Mouse (Mus musculus) frontal cortex, postnatal 36 days (tissue): ENCODE data around the gene Syt12.

ENCODE experiments used
- DNase-seq, 2 experiments: peaks; one replicate each; pipeline ENCODE4 v3.0.0; 2022; ENCODE audit warnings: low spot score in 2 of 2

Syt12 gene

GRCm38 (mm10) chr19:4447445-4447844 lies 29.8 kb downstream of the Syt12 start:
- DNase-seq: no peak

- no peak for DNase-seq
Measured at GRCm38 (mm10) chr19:4446661-4447420, 30.4 kb downstream of the Syt12 start.

- peak; percentile 75 to 83 for DNase-seq
Measured at GRCm38 (mm10) chr19:4442408-4442807, 34.8 kb downstream of the Syt12 start.

GRCm38 (mm10) chr19:4441621-4442161 lies 35.6 kb downstream of the Syt12 start:
- no peak for DNase-seq

- DNase-seq: peak in 1 of 2 experiments; percentile 34
Measured at GRCm38 (mm10) chr19:4441090-4441591, 36.1 kb downstream of the Syt12 start.

GRCm38 (mm10) chr19:4440222-4440621 lies 37.0 kb downstream of the Syt12 start:
- no peak for DNase-seq

- DNase-seq: no peak
Measured at GRCm38 (mm10) chr19:4439161-4439801, 38.0 kb downstream of the Syt12 start, which contains the start of gene Rhod. TSS of gene Rhod (minus strand) at chr19:4439432.

GRCm38 (mm10) chr19:4438791-4439160 lies 38.5 kb downstream of the Syt12 start:
- DNase-seq: no peak

- no peak for DNase-seq
Measured at GRCm38 (mm10) chr19:4437886-4438285, 39.4 kb downstream of the Syt12 start.

GRCm38 (mm10) chr19:4436254-4436653 lies 41.0 kb downstream of the Syt12 start:
- DNase-seq: no peak

- no peak for DNase-seq
Measured at GRCm38 (mm10) chr19:4434999-4435398, 42.2 kb downstream of the Syt12 start.

- DNase-seq: no peak
Measured at GRCm38 (mm10) chr19:4433756-4434155, 43.5 kb downstream of the Syt12 start.

- no peak for DNase-seq
Measured at GRCm38 (mm10) chr19:4430091-4430620, 47.1 kb downstream of the Syt12 start.

GRCm38 (mm10) chr19:4425610-4426366 lies 51.5 kb downstream of the Syt12 start:
- no peak for DNase-seq

- DNase-seq: no peak
Measured at GRCm38 (mm10) chr19:4423021-4423420, 54.2 kb downstream of the Syt12 start.

GRCm38 (mm10) chr19:4422581-4422980 lies 54.7 kb downstream of the Syt12 start:
- no peak for DNase-seq

GRCm38 (mm10) chr19:4420153-4420910 lies 56.9 kb downstream of the Syt12 start:
- DNase-seq: no peak

GRCm38 (mm10) chr19:4419711-4420110 lies 57.5 kb downstream of the Syt12 start:
- DNase-seq: no peak

GRCm38 (mm10) chr19:4417713-4418112 lies 59.5 kb downstream of the Syt12 start:
- no peak for DNase-seq

- DNase-seq: peak; percentile 36 to 58
Measured at GRCm38 (mm10) chr19:4417183-4417582, 60.1 kb downstream of the Syt12 start.

- DNase-seq: no peak
Measured at GRCm38 (mm10) chr19:4414631-4415030, 62.6 kb downstream of the Syt12 start.
